Mouse (Mus musculus) G1E (cell line): ENCODE data around the gene 1700086D15Rik. TPM values are rescaled to one million over a fixed set of nuclear protein-coding genes. Genes with fewer than 3 reads are reported as not detected.

Source experiments
- ATAC-seq: 2 replicates; pipeline ENCODE4 v1.8.0; 2016; ENCODE audit warnings: mild to moderate bottlenecking; ENCODE audit not compliant: insufficient number of reproducible peaks, poor library complexity, low FRiP score, severe bottlenecking; ENCODE audit errors: extremely low read depth
- DNase-seq: peaks from one replicate; pipeline ENCODE4 v3.0.0; 2012; ENCODE audit warnings: low spot score
- H3K27me3 ChIP-seq: 2 replicates; pipeline ENCODE4 v1.6.1; 2012; ENCODE audit warnings: mild to moderate bottlenecking, low read length, inconsistent platforms; ENCODE audit not compliant: insufficient read depth
- H3K36me3 ChIP-seq: replicated peaks from 2 replicates; pipeline ENCODE3; 2012; ENCODE audit warnings: mild to moderate bottlenecking, inconsistent platforms
- H3K4me1 ChIP-seq: 2 replicates; pipeline ENCODE4 v1.6.1; 2012; ENCODE audit warnings: low read depth, low read length, inconsistent platforms, mixed read lengths; ENCODE audit not compliant: insufficient read depth
- H3K4me3 ChIP-seq: 2 replicates; pipeline ENCODE4 v1.5.1; 2012; ENCODE audit warnings: low read depth, mild to moderate bottlenecking, inconsistent platforms, low read length, moderate library complexity, mixed read lengths
- H3K9me3 ChIP-seq: replicated peaks from 2 replicates; pipeline ENCODE4 v1.6.1; 2012; ENCODE audit warnings: inconsistent platforms
- CTCF ChIP-seq: IDR thresholded peaks from 2 replicates; pipeline ENCODE4 v1.5.1; 2012; ENCODE audit warnings: low read depth, low read length, inconsistent platforms, mixed read lengths
- GATA1 ChIP-seq: IDR thresholded peaks from 2 replicates; pipeline ENCODE4 v1.6.1; 2012; ENCODE audit warnings: borderline replicate concordance, low read length, inconsistent platforms, mixed read lengths
- GATA2 ChIP-seq: IDR thresholded peaks from 2 replicates; pipeline ENCODE4 v1.6.1; 2012; ENCODE audit warnings: low read depth, low read length, inconsistent platforms, borderline replicate concordance
- POLR2AphosphoS5 ChIP-seq: IDR thresholded peaks from 2 replicates; pipeline ENCODE4 v1.6.1; 2012; ENCODE audit warnings: low read depth, low read length, inconsistent platforms; ENCODE audit not compliant: insufficient replicate concordance
- TAL1 ChIP-seq: conservative IDR thresholded peaks from 2 replicates; pipeline ENCODE4 v1.6.1; 2012; ENCODE audit warnings: low read depth, low read length, inconsistent platforms, mixed read lengths
- polyA plus RNA-seq: library from polyadenylated mRNA; stranded (reverse); fragments of >175 nt; gene quantifications from 2 replicates; pipeline ENCODE4 v1.2.3, GENCODE M21; 2012
- total RNA-seq, 2 experiments: library from RNA; stranded (forward) in 1 of 2; stranded (reverse) in 1 of 2; fragments of 200-1000 nt in 1 of 2; fragments of >200 nt in 1 of 2; fragmentation: Nextera tagmentation in 1 of 2; gene quantifications; 2 replicates each; pipeline ENCODE4 v1.2.3; 2014 to 2017

1700086D15Rik gene
- total and polyA plus RNA-seq, 3 experiments, result 0.11 TPM; not detected in 2

DNA sequence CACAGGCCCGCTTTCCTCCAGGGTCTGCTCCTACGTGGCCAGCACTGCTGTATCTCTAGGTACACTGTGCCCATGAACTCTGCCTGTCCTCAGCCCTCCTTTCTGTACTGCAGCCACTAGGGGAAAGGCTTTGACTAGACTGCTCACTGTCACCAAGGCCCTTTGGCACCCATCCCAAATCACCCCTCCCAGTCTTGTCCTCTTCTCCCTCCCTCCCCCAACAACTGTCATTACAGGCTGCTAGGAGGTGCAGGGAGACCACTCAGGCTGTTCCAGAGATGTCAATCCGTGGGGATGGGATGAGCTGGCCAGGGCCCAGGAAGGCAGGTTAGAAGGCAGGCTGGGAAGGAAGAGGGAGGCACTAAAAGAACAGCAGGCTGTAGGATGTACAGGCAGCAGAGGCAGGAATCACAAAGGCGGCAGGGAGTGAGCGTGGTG lies 51.9 kb downstream of the 1700086D15Rik start:
- H3K4me1 ChIP-seq, result no peaks in the 10 kb centered on the region
- no peaks in the 10 kb centered on the region for H3K27me3 ChIP-seq
- TF ChIP-seq CTCF (no peak), GATA2 (no peak), GATA1 (no peak), POLR2AphosphoS5 (no peak), TAL1 (no peak)
- no peaks in the 10 kb centered on the region for H3K9me3 ChIP-seq
- ATAC-seq (no peak), DNase-seq (no peak)
- H3K36me3 ChIP-seq, result no peaks in the 10 kb centered on the region
- no peak overlapping the region for H3K4me3 ChIP-seq

DNA sequence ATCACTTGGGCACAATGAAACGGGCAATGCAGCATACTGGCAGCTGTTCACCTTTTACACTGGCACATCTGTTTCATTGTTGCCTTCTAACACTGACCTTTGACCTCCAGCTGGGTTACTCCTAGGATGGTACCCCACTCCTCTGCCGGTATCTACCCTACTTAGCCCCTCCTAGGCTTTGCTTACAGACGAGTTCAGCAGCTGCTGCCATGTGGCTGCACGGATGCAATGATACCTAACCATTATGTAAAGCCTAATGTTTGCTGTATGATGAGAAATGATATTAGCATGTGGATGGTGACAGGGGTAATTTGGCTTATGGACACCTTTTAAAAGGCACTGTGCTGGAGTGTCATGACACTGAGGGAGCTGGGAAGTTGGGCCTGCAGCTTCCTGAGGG lies 52.5 kb downstream of the 1700086D15Rik start:
- Histone ChIP-seq H3K36me3 (no peaks in the 10 kb centered on the region), H3K27me3 (no peaks in the 10 kb centered on the region), H3K9me3 (no peaks in the 10 kb centered on the region), H3K4me3 (no peak overlapping the region), H3K4me1 (no peaks in the 10 kb centered on the region)
- ATAC-seq (no peak), DNase-seq (no peak)
- TF ChIP-seq GATA2 (no peak), TAL1 (no peak), GATA1 (no peak), CTCF (no peak), POLR2AphosphoS5 (no peak)

DNA sequence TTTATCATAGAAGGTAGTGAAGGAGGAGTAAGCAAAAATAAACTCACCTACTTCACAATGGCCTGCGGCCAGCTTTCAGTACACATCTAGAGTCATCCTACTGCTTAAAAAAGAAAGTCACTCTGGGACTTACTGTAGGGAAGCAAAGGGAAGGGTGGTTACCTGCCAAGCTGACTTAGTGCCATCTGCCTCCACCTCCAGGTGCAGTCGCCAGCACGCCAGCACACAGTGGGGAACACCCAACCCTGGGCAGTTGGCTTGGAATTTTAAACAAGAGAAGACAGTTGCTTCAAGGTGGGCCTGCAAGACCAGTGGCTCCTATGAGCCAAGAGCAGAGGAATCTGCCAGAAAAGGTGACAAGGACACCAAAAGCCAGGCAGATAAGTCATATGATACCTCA lies 55.6 kb downstream of the 1700086D15Rik start:
- Histone ChIP-seq H3K36me3 (no peaks in the 10 kb centered on the region), H3K4me1 (no peaks in the 10 kb centered on the region), H3K9me3 (no peaks in the 10 kb centered on the region), H3K27me3 (no peaks in the 10 kb centered on the region), H3K4me3 (no peak overlapping the region)
- ATAC-seq (no peak), DNase-seq (no peak)
- no peak for TF ChIP-seq POLR2AphosphoS5
- TF ChIP-seq GATA1, result no peak
- TF ChIP-seq CTCF, result no peak
- TF ChIP-seq TAL1, result no peak
- TF ChIP-seq GATA2, result no peak

Other genes with a start within 250 kb of the 1700086D15Rik start
- gene Elac2, start 180.9 kb downstream of the 1700086D15Rik start, total RNA-seq (2014; fragmentation: Nextera tagmentation), result 23.6 and 35.2 TPM in 2 replicates
- gene Elac2, start 180.9 kb downstream of the 1700086D15Rik start, total RNA-seq (2017), result 32.1 and 37.2 TPM in 2 replicates
- gene Elac2, start 180.9 kb downstream of the 1700086D15Rik start, polyA plus RNA-seq, result 34.7 and 42.9 TPM in 2 replicates
- not detected in 2 replicates for gene Arhgap44, start 3.1 kb upstream of the 1700086D15Rik start, total RNA-seq (2014; fragmentation: Nextera tagmentation)
- 0.11 TPM in 1 of 2 replicates, not detected in the other for gene Arhgap44, start 3.1 kb upstream of the 1700086D15Rik start, total RNA-seq (2017)
- gene Arhgap44, start 3.1 kb upstream of the 1700086D15Rik start, polyA plus RNA-seq, result not detected in 2 replicates
- gene Myocd, start 110.1 kb upstream of the 1700086D15Rik start, total RNA-seq (2014; fragmentation: Nextera tagmentation), result not detected in 2 replicates
- gene Myocd, start 110.1 kb upstream of the 1700086D15Rik start, total RNA-seq (2017), result 0.12 and 0.22 TPM in 2 replicates
- not detected in 2 replicates for gene Myocd, start 110.1 kb upstream of the 1700086D15Rik start, polyA plus RNA-seq